27 mouse cellular contexts compared by ENCODE assay signal in the genomic region with DNA sequence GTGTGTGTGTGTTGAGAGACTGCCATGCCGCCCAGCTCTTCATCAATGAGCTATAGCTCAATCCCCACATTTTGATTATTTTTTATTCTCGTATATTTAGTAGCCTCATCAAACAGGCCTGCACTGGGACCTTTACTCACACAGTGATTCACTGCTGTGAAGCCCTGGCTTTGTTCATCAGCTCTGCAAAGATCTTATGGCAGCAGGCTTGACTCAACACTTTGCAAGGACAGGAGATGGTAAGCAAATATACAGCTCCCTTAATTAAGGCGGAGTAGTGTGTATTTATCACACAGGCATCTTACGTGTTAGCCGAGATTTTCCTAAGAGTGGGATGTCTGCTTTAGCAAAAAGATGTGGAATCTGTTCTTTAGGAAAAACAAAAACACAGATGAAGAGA.
DNase-seq lines count a peak whose midpoint lies in the region; ATAC-seq and TF ChIP-seq lines count a peak whose summit lies in the region.
"Had no signal": no experiment of that assay in that cellular context is flagged by ENCODE, and none has a peak within 500 bp of the region (broad histone marks: within the 10 kb centered on the region; RNA-seq: fewer than 3 reads in every experiment).

No protein-coding gene starts in this region.

- H3K9me3 ChIP-seq in midbrain, embryonic 11.5 days (ENCODE audit: control insufficient read depth, low read length), result no peaks in the 10 kb centered on the region
- H3K9me3 ChIP-seq in midbrain, postnatal 0 days (ENCODE audit: low read length), result no peaks in the 10 kb centered on the region
- no peaks in the 10 kb centered on the region for H3K9me3 ChIP-seq in heart, embryonic 11.5 days (replicated peaks; ENCODE audit: control insufficient read depth, low read length)
- H3K9me3 ChIP-seq: embryonic facial prominence, embryonic 10.5 days; embryonic facial prominence, embryonic 13.5 days; heart, embryonic 13.5 days had no signal

- H3K27ac ChIP-seq in midbrain, embryonic 11.5 days (ENCODE audit: low read depth, low read length), result no peak overlapping the region
- H3K27ac ChIP-seq in midbrain, postnatal 0 days (ENCODE audit: low read depth, low read length), result no peak overlapping the region
- peak overlapping the region; percentile 76 for H3K27ac ChIP-seq in olfactory bulb, adult 2 months (ENCODE audit: insufficient read depth, low read depth, low read length)
- H3K27ac ChIP-seq in heart, embryonic 11.5 days (ENCODE audit: low read depth, low read length), result no peak overlapping the region
- H3K27ac ChIP-seq: embryonic facial prominence, embryonic 10.5 days; embryonic facial prominence, embryonic 13.5 days; heart, embryonic 13.5 days; hindbrain, embryonic 14.5 days; hindbrain, postnatal 0 days had no signal

- H3K4me3 ChIP-seq in midbrain, embryonic 11.5 days (ENCODE audit: low read depth, low read length), result no peak overlapping the region
- H3K4me3 ChIP-seq in midbrain, postnatal 0 days (ENCODE audit: low read depth, low read length), result no peak overlapping the region
- H3K4me3 ChIP-seq in olfactory bulb, adult 2 months (ENCODE audit: insufficient read depth, low read depth, low read length), result no peak overlapping the region
- H3K4me3 ChIP-seq in heart, embryonic 11.5 days (ENCODE audit: low read depth, low read length), result no peak overlapping the region
- H3K4me3 ChIP-seq: embryonic facial prominence, embryonic 10.5 days; embryonic facial prominence, embryonic 13.5 days; heart, embryonic 13.5 days had no signal

- no peak for TF ChIP-seq POLR2A in olfactory bulb, adult 2 months (IDR thresholded peaks at IDR 0.05; ENCODE audit: insufficient read depth, low read depth, low read length)

- H3K36me3 ChIP-seq in midbrain, embryonic 11.5 days (ENCODE audit: control insufficient read depth, insufficient read depth, low read length), result no peaks in the 10 kb centered on the region
- H3K36me3 ChIP-seq in midbrain, postnatal 0 days (ENCODE audit: insufficient read depth, low read length), result no peaks in the 10 kb centered on the region
- no peaks in the 10 kb centered on the region for H3K36me3 ChIP-seq in heart, embryonic 11.5 days (ENCODE audit: control insufficient read depth, insufficient read depth, low read length)
- H3K36me3 ChIP-seq: embryonic facial prominence, embryonic 10.5 days; embryonic facial prominence, embryonic 13.5 days had no signal

- peak; percentile 12 for DNase-seq in midbrain, embryonic 11.5 days (ENCODE audit: low spot score, missing footprints)
- DNase-seq in midbrain, postnatal 0 days (ENCODE audit: low spot score), result no peak
- peak; percentile 66 for DNase-seq in NIH3T3 (ENCODE audit: low read depth)
- DNase-seq: adrenal gland, postnatal 25 days; cerebellum, adult 11 months; cerebellum, adult 8-10 months; cerebellum, postnatal 10 days; cerebellum, postnatal 36 days; embryo, embryonic 11 days; gastrocnemius, postnatal 25 days; heart, adult 18-20 months; heart, postnatal 14 days; heart, postnatal 4 days; kidney, adult 18-20 months had no signal

- H3K4me2 ChIP-seq in midbrain, embryonic 11.5 days, result no peak overlapping the region
- H3K4me2 ChIP-seq in midbrain, postnatal 0 days (ENCODE audit: low read depth, low read length, poor library complexity, severe bottlenecking), result no peak overlapping the region
- no peak overlapping the region for H3K4me2 ChIP-seq in heart, embryonic 11.5 days
- H3K4me2 ChIP-seq: embryonic facial prominence, embryonic 13.5 days; heart, embryonic 13.5 days; hindbrain, embryonic 14.5 days had no signal

- H3K9ac ChIP-seq in midbrain, embryonic 11.5 days (ENCODE audit: low read length), result no peak overlapping the region
- no peak overlapping the region for H3K9ac ChIP-seq in midbrain, postnatal 0 days (replicated peaks; ENCODE audit: low read length, poor library complexity, severe bottlenecking)
- no peak overlapping the region for H3K9ac ChIP-seq in heart, embryonic 11.5 days (ENCODE audit: low read depth, low read length)
- H3K9ac ChIP-seq: embryonic facial prominence, embryonic 13.5 days; heart, embryonic 13.5 days; hindbrain, embryonic 14.5 days had no signal

- H3K4me1 ChIP-seq in midbrain, embryonic 11.5 days (ENCODE audit: control insufficient read depth, insufficient read depth, low read length), result no peaks in the 10 kb centered on the region
- no peaks in the 10 kb centered on the region for H3K4me1 ChIP-seq in midbrain, postnatal 0 days (ENCODE audit: insufficient read depth, low read length)
- H3K4me1 ChIP-seq in olfactory bulb, adult 2 months (ENCODE audit: control insufficient read depth, insufficient read depth, low read length), result peaks cover 14% of the 10 kb centered on the region
- peaks cover 4% of the 10 kb centered on the region; the same call in 1 of the 2 replicates for H3K4me1 ChIP-seq in heart, embryonic 11.5 days (ENCODE audit: control insufficient read depth, insufficient read depth, low read length)
- H3K4me1 ChIP-seq: embryonic facial prominence, embryonic 10.5 days; embryonic facial prominence, embryonic 13.5 days had no signal

- 91% methylated on average over 5 of the region's 5 CpGs for WGBS in midbrain, embryonic 11.5 days
- 89% methylated on average over 5 of the region's 5 CpGs for WGBS in midbrain, postnatal 0 days
- 43% methylated on average over 5 of the region's 5 CpGs for WGBS in olfactory bulb, adult 2 months
- WGBS in heart, embryonic 11.5 days (ENCODE audit: insufficient replicate concordance), result 85% methylated on average over 5 of the region's 5 CpGs

- no peaks in the 10 kb centered on the region for H3K27me3 ChIP-seq in midbrain, embryonic 11.5 days (ENCODE audit: control insufficient read depth, insufficient read depth, low read length)
- H3K27me3 ChIP-seq in midbrain, postnatal 0 days (ENCODE audit: insufficient read depth, low read length), result no peaks in the 10 kb centered on the region
- no peaks in the 10 kb centered on the region for H3K27me3 ChIP-seq in heart, embryonic 11.5 days (ENCODE audit: control insufficient read depth, insufficient read depth, low read length)
- H3K27me3 ChIP-seq: CH12.LX; embryonic facial prominence, embryonic 13.5 days; heart, embryonic 13.5 days had no signal

- no peak for ATAC-seq in midbrain, embryonic 11.5 days (ENCODE audit: low FRiP score)
- no peak for ATAC-seq in midbrain, postnatal 0 days (ENCODE audit: low FRiP score)
- ATAC-seq in heart, embryonic 11.5 days (replicated peaks; ENCODE audit: insufficient number of reproducible peaks, low FRiP score, low TSS enrichment), result no peak
- ATAC-seq in erythroid progenitor cell, adult 5-6 weeks (replicated peaks; ENCODE audit: low FRiP score, poor library complexity, severe bottlenecking), result no peak
- ATAC-seq: activated CD4-positive, CD25-positive, alpha-beta regulatory T cell, adult 4 months; forebrain, embryonic 14.5 days; hindbrain, postnatal 0 days; inflammation-experienced regulatory T-cells, adult 6 months; intestine, embryonic 16.5 days had no signal

- no peak for TF ChIP-seq CTCF in midbrain, postnatal 0 days (IDR thresholded peaks at IDR 0.05)
- TF ChIP-seq CTCF in olfactory bulb, adult 2 months (IDR thresholded peaks at IDR 0.05; ENCODE audit: insufficient read depth, low read depth, low read length), result no peak
